Mouse (Mus musculus) embryo, embryonic 11.5 days (tissue): ENCODE measurements around the gene Prdm11.

ENCODE experiments used
- DNase-seq: peaks from one replicate; pipeline ENCODE4 v3.0.0-alpha.2; 2012; ENCODE audit warnings: low read depth, low spot score

Prdm11 gene

DNA sequence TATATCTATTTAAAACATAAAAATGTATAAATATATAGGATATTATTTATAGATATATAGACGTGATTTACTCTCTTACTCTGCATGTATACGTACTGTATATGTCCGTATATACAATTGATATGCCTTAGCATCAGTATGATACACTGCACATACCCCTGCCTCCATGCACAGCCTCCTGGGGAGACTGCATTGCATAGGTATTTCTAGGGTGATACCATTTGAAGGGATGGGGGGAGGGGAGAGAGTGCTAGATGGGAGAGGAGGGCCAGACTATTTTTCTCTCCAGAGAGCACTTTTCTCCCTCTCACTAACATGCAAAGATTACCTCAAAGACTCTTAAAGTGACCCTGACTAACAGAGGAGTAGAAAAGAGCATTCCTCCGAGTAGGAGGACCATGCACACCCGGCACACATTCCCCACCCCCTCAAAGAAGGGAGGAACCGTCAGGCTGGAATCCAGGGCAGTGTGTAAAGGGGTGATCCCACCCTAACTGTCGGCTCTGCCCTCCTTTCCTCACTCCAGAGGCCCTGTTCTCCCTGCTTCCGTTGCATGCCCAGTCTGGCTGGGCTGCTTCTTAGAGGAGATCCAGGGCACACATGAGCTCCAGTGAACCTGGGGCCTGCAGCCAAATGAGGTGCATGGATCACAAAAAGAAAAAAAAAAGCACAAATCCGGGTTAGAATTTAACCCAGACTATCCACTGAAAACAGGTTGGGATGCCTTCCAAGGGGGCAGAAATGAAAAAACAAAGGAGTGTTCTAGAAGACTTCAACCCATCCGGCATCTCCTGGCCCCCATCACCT, 78.7 kb downstream of the Prdm11 start:
- no peak for DNase-seq

DNA sequence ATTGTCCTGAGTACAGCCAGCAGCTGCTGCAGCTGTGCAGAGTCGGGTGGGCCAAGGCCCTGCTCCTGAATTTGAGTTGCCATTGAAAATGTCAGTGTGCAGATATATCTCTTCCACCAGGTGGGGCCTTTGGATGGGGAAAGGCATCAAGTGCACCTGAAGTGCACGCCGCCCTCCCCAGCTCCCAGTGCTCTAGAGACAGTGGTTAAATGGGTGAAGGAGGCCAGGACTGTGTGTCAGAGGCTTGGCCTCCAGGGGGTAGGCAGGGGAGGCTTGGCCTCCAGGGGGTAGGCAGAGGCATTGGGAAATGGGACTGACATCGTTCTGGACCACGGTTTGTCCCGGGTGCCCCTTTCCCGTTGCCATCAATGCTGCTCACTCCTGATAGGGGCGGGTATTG, 79.7 kb downstream of the Prdm11 start:
- no peak for DNase-seq

DNA sequence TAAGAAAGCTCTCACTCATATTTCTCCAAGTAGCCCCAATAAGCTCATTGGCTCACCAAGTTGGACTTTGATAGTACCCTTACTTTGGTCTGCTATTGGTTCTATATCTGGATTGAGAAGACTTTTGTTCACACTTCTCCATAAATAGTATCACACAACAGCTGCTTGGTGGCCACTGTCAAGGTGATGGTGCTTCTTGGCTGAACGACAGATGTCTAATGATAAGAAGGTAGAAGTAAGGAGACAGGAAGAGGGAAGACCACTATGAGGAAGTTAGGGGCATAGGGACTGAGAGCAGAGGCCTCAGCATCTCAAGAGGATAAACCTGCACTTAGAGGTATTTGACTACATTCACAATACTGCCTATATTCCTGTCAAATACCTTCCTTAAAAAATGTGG, 81.6 kb downstream of the Prdm11 start:
- DNase-seq: no peak

DNA sequence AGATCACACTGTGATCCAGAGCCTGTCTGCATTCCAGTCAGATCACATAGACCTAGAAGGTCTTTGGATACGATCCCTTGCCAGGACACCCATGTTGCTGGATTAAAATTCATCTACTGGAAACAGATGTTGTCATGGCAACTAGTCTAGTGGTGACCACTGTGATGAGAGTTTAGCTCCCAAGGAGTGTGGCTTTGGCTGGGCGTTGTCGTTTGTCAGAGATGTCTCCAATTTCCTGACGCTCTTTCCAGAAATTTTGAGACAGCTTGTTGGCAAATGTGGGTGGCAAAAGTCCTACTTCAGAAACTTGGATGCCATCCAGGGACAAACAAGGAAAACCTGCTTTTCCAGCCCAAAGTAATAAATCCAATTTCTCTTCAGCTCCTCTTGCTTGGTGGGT, 87.3 kb downstream of the Prdm11 start:
- no peak for DNase-seq

DNA sequence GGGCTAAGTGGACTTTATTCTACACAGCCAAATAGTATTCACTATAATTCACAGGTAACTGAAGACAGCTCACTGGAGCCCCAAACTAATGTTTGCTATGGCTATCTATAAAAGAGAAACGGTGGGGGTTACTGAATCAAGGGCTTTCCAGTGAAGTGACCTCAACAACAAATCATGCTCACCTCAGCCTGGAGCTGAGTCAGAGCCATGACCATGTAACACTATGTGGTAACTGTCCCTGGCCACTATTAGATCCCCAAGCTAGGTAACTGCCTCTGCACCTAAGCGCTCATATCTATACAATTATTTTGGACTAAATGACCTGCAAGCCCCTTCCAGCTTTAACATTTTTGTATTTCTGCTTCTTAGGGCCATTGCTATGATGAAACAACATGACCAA, 89.0 kb downstream of the Prdm11 start:
- no peak for DNase-seq

DNA sequence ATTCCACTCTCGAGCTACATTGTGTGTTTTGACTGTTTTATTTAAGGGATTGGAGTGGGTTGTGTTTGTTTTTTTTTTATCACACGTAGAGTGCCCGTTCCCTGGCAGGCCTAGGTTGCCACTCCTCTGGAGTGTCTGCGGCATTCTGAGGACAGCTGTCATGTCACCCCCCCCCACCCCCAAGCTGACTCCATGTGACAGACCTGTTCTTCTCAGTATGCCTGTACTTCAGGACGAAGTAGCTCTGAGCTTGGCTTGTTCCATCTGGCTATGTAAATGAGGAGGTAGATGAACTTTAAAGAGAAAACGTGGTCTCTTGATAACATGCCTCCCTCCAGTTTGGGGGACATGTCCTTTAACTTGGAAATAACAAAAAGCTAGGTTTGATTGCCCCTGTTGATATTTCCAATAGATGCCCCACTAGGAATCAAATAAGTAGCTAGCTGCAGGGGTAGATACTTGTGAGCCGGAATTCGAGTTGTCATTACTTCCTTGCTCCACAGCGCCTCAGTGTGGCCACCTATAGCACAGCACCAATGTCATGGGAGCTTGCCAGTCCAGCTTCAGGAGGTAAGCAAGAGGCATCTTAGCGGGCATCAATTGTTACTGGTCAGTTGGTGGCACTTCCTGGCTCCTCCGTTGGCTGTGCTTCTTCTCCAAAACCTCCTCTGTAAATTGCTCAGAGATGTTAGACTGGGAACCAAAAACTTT, 91.4 kb downstream of the Prdm11 start:
- peak; percentile 45 for DNase-seq

DNA sequence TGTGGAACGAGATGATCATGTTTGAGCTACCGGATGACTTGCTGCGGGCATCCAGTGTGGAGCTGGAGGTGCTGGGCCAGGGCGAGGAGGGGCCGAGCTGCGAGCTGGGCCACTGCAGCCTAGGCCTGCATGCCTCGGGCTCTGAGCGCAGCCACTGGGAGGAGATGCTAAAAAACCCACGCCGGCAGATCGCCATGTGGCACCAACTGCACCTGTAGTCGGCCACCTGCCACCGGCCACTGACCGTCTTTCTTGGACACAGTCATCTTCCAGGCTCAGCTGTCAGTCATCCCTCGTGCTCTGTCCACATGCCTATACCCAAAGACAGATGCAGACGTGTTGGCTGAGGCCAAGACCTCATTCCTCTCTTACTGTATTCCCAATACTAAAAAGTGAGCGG, 92.5 kb downstream of the Prdm11 start:
- DNase-seq: no peak

DNA sequence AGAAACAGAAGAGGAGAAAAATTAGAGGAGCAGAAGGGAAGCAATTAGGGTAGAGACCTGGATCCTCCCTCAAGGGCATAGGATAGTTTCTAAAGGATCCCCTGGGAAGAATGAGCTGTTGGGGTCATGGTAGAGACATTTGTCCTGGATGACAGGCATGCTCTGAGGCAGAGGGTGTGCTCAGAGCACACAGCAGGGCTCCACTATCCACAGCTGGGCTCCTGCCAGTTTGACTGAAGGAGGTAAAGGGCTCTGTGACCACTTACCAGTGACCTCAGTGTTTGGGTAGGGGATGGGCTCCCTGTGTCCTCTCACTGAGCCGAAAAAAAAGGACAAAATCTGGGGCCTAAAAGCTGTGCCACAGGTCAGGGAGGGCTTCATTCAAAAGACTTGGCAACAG, 96.4 kb downstream of the Prdm11 start:
- no peak for DNase-seq

DNA sequence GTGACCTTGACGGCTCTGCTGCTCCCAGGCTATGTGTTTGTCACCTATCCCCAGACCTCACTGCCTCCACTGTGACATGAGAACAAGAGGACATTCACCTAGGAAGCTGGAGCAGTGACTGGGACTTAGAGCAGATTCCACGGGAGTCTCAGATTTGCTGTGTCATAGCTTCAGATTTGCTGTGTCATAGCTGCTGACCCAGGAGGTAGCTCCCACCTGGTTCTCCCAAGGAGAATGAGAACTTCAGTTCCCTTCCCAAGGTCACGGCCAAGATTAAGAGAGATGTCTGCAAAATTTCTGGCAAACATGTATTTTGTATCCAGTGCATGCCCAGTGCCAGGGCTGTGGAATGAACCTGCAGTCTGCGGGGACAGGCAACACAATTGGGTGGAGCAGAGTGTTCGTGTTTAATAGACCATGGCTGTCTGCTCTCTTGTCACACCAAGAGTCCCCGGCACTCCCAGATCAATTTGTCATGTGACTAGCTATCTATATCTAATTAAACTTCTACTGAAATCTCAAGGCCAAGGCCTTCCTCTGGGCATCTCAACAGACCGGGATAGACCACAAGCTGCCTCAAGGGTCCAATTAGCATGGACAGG, 97.2 kb downstream of the Prdm11 start:
- DNase-seq: no peak

DNA sequence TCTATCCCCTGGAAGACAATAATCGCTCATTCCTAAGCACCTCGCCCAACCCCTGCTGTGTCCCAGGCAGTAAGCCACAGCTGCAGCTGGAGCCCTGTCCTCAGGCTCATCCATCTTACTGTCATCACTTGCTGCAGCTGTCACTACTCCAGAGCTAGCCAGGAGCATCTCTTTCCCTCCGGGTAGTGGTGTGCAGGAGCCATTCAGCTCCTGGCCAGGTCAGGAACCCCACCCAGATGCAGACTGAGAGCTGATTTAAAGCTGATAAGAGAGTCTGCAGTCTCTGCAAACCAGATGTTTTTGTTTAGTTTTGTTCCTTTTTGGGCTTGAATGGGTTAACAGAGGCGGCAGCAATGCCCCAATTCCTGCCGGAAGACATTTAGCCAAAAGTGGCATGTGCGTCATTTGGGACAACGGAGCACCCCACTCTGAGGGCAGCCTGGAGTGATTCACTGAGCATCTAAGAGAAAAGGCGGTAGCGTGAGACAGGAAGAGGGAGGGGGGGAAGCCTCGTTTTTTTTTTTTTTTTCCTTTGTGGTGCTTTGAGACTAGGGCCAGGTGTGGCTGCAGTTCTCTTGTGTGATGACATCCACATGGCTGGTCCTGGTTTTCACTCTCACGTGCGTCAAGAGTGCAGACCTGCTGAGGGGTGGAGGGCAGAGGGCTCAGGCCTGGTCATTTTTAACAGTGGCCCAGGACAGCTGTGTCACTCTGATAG, 97.8 kb downstream of the Prdm11 start:
- peak; percentile 59 for DNase-seq

DNA sequence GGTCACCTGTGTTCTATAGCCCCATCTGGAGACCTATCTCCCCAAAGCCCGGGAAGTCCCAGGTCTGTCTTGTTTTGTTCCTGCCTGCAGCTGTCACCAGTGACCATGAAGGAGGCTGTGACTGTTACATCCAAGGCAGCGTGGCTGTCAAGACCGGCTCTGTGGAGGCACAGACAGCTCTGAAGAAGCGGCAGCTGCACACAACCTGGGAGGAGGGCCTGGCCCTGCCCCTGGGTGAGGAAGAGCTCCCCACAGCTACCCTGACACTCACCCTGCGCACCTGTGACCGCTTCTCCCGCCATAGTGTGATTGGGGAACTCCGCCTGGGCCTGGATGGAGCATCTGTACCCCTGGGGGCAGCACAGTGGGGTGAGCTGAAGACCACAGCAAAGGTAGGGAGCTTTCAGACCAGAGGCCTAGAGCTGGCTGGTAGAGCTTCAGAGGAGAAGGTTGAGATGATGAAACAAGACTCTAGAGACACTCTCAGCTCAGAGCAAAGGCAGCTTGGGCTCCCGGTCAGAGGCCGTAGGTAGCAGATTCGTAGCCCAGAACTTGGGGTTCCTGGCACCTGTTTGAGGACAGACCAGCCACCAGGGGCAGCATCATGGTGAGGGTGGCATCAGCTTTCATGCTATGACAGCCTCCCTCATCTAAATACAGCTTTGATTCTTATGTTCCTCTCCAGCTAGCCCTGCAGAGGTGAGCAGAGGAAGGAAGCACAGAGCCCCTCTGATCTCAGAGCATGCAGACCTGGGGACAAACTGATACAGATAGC, 100.0 kb downstream of the Prdm11 start:
- DNase-seq: no peak

DNA sequence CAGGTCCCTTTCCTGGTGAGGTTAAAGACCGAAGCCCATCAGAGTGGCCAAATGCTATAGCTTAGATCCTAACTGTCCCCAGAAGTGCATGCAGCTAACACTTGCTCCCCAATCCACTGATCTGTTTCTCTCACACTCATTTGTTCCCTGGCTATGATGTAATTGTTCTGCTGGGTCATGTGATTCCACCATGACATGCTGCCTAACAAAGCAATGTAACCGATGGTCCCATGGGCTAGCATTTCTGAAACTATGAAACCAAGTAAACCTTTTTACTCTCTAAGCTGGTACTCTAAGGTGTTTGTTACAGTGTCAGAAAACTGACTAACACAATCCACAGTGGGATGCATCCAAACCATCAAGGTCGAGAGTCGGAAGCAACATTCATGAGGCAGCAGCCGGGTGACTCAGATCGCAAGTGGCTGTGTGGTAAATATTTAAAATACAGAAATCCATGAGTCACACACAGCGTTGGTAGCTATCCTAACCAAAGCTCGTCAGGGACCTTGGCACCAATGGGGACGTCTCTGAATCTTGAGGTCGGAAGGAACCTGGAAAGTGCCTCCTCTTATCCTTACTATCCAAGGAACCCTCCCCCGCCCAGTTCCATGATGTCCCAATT, 100.7 kb downstream of the Prdm11 start:
- DNase-seq: no peak

DNA sequence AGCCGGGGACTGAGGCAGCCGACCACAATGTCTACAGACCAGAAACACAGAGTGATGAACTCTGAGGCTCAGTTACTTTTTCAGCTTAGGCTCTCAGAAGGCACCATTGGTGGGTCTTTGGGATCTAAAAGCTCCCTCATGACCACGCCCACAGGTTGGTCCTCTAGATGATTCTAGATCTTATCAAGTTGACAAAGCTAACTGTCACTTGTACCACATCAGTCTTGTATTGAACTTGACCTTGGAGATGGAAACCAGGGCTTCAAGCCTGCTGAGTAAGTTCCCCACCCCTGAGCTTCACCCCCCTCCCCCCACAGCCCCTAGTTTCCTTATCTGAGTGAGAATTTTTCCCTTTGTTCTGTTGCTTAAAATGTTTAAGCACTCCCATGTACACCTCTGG, 101.6 kb downstream of the Prdm11 start:
- DNase-seq: no peak

DNA sequence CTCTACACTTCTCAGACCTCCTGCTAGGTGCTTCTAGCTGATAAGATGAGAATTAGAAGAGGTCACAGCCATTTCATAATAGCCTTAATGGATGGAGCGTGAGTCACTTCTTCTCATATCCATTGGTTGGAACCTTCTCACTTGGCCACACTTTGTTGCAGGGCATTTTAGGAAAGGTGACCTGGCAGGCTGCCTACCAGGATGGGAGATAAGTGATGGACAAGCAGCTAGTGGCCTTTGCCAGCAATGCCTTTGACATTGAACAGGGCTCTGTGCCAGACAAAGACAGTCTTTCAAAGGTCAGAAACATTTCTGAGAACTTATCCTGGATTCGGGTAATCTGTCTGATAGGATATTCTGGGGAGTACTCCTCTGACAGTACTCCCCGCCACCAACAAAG, 102.6 kb downstream of the Prdm11 start:
- no peak for DNase-seq

DNA sequence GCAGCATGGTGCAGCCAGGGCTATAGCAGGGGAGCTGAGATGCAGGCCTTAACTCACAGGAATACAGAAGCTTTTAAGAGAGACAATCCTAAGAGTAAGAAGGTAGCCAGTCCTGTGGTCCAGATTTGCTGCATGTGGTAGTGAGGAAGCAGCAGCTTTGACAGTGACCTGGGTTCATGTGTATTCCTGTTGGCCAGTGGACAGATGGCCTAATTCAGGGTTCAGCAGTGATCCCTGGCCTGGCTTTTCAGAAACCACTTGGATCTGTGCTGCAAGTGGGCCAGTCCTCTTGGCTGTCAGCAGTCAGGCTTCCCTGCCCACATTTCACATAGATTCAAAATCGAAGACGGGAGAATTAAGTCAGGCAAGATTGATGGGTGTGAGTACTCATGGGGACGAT, 104.5 kb downstream of the Prdm11 start:
- no peak for DNase-seq

DNA sequence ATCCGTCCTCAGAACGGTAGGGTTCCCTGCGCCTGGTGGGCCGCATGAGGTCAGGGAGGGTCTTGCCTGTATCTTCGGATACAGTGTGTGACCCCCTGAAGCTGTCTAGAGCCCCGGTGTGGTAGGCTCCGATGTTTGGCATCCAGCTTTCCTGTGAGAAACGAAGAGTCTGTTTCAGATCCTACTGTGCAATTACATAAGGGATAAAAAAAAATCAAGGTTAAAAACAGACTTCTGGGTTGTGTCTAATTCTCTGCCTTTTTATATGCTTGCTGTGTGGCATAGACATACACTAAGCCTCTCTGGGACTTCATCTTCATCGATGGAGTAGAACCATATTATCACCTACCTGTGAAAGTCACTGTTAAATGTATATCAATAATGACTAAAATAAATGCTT, 105.0 kb downstream of the Prdm11 start:
- no peak for DNase-seq

DNA sequence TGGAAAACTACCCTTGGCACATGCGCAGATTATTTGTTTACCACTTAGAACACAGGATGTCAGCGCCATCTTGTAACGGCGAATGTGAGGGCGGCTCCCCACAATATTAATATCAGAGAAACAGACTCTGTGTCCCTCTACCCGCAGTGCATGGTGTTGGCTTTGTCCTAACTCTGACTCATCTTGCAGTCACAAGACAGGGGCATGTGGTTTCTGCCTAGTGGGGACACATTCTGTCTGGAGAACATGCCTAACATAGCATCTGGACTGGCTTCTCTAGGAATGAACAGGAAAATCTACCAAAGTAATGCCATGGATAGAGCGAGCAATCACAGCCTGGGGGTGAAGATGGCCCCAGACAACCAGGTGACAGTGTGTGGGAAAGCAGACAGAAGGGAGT, 107.1 kb downstream of the Prdm11 start:
- no peak for DNase-seq

DNA sequence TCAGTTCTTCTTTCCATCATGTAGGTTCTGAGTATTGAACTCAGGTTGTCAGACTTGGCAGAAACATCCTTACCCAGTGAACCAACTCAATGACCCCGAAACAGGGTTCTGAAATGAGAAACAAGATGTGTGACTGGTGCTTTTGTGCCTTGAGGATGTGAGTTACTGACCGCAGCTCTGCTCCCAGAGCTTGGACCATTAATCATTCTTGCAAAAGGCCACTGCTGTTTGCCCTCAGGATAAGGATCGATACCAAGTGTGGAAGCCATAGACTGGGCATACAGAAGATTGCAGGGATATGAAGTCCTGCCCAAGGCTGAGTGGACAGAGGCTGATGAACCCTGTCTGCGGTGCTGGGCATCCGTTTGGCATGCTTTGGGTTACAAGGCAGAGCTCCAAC, 107.9 kb downstream of the Prdm11 start:
- DNase-seq: no peak

DNA sequence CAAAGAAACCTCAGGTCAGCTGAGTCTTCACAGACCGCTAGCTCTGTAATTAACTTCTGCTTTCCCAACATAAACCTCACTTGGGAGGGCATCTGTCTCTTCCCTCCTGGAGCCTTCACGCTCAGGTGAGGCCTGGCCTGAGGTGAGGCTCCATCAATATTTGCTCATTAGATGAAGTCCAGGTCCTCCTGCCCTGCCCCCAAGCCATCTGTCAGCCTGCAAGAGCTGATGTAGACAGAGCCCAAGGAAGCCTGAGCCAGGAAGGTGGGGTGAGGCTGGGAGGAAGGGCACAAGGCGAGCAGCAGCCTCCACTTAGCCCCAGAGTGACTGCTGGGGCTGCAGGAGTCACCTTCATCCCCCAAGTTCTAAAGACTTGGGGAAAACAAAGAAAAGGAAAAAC, 110.5 kb downstream of the Prdm11 start:
- DNase-seq: no peak

DNA sequence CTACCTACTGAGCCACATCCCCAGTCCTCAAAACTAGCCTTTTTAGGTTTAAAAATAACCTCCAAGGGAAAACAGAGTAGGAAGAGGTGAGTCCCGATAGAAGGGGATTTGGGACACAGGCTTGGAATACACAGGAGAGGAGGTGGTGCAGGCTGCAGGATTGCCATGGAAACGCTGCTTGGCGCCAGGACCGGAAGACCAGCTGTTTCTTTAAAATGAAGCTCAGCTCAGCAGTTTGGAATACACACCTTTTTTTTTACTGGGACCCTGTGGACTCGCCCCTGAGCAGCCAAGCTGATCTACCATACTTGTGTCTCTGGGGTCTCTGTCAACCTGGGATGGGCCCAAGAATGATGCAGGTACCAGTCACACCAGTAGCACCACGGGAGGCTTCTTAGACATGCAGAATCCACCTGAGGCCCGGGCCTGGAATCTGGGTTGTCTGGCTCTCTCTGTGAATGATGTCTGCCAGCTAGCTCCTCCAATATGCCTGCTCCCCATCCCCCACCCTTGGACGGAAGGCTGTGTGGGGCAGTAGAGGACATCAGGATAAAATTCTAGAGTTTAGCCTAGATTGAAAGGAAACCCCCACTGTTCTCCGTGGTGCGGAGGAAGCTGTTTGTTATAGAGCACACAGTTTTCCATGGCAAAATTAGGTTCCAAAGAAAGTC, 111.5 kb downstream of the Prdm11 start:
- no peak for DNase-seq

DNA sequence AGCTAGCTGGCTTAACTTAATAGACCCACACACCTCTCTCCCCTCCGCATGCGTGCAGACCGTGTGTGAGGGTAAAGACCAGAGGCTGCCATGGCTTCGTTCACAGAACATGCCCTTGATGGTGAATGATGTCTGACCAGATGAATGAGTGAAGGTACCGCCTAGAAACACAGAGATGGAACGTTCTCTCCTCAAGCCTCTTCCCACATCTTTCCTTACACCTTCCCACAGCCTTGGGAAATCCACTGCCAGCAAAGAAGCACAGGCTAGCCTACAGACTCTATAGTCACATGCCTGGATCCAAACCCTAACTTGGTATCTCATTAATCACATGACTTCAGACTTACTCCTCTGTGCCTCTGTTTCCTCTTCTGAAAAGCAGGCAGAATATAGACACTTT, 112.6 kb downstream of the Prdm11 start:
- no peak for DNase-seq
